Mouse (Mus musculus) retina, postnatal 1 day (tissue): ENCODE measurements at regions not wholly inside any gene's neighbourhood (a gene's known extent, or its start where the extent isn't known, plus 50 kb on each side); places are given as distances from the start of the nearest gene placed in this dataset.
A peak's percentile ranks its signal among the peaks of the same experiment; 100 is the strongest.
"Not testable (repeated sequence)": the region's sequence is repeated elsewhere in the genome, so short reads cannot be mapped to it uniquely, and the experiment has no call there.

Source experiments
- DNase-seq: peaks from one replicate; pipeline ENCODE4 v3.0.0-alpha.2; 2012

GRCm38 (mm10) chr8:20495542-20495941 is 119.2 kb upstream of the Gm21119 start:
- DNase-seq: not testable (repeated sequence)

- DNase-seq: peak; percentile 0
Observed at GRCm38 (mm10) chr8:20513920-20514319, 100.8 kb upstream of the Gm21119 start.

GRCm38 (mm10) chr8:20516324-20516830 is 98.3 kb upstream of the Gm21119 start:
- not testable (repeated sequence) for DNase-seq

- DNase-seq: not testable (repeated sequence)
Observed at GRCm38 (mm10) chr8:20517551-20517950, 97.2 kb upstream of the Gm21119 start.

- peak; percentile 0 for DNase-seq
Observed at GRCm38 (mm10) chr8:20524539-20524938, 90.2 kb upstream of the Gm21119 start.

GRCm38 (mm10) chr8:20529048-20529447 is 85.7 kb upstream of the Gm21119 start:
- not testable (repeated sequence) for DNase-seq

GRCm38 (mm10) chr8:20539031-20539430 is 75.7 kb upstream of the Gm21119 start:
- not testable (repeated sequence) for DNase-seq

GRCm38 (mm10) chr8:20544084-20544483 is 70.6 kb upstream of the Gm21119 start:
- not testable (repeated sequence) for DNase-seq

- not testable (repeated sequence) for DNase-seq
Observed at GRCm38 (mm10) chr8:20545347-20545746, 69.4 kb upstream of the Gm21119 start.

- not testable (repeated sequence) for DNase-seq
Observed at GRCm38 (mm10) chr8:20546401-20546800, 68.3 kb upstream of the Gm21119 start.

GRCm38 (mm10) chr8:20550054-20550778 is 64.5 kb upstream of the Gm21119 start:
- DNase-seq: peak; percentile 65

- DNase-seq: not testable (repeated sequence)
Observed at GRCm38 (mm10) chr8:20556501-20557181, 58.1 kb upstream of the Gm21119 start.

GRCm38 (mm10) chr8:20557184-20557583 is 57.5 kb upstream of the Gm21119 start:
- peak; percentile 0 for DNase-seq

- DNase-seq: not testable (repeated sequence)
Observed at GRCm38 (mm10) chr8:20557609-20558008, 57.1 kb upstream of the Gm21119 start.
